15 mouse cellular contexts compared by ENCODE assay signal in genomic region chr7:143942941-143943691, GRCm38 (mm10). TPM values are rescaled to one million over a fixed set of nuclear protein-coding genes. Genes with fewer than 3 reads are reported as not detected.
DNase-seq lines count a peak whose midpoint lies in the region; ATAC-seq lines count a peak whose summit lies in the region.
"Had no signal": no experiment of that assay in that cellular context is flagged by ENCODE, and none has a peak within 500 bp of the region (broad histone marks: within the 10 kb centered on the region; RNA-seq: fewer than 3 reads in every experiment).

No protein-coding gene starts in this region.

- no peak overlapping the region for H3K9ac ChIP-seq in hindbrain, embryonic 16.5 days (ENCODE audit: low read depth, low read length)
- no peak overlapping the region for H3K9ac ChIP-seq in hindbrain, embryonic 12.5 days
- H3K9ac ChIP-seq: heart, embryonic 15.5 days; lung, embryonic 15.5 days had no signal

- H3K4me2 ChIP-seq in hindbrain, embryonic 16.5 days (ENCODE audit: low read length) = no peak overlapping the region
- H3K4me2 ChIP-seq in hindbrain, embryonic 12.5 days (replicated peaks) = no peak overlapping the region
- H3K4me2 ChIP-seq: heart, embryonic 15.5 days; lung, embryonic 15.5 days had no signal

- no peak overlapping the region for H3K4me3 ChIP-seq in hindbrain, embryonic 16.5 days (ENCODE audit: low read length)
- H3K4me3 ChIP-seq in hindbrain, embryonic 12.5 days = no peak overlapping the region
- H3K4me3 ChIP-seq: heart, embryonic 15.5 days; lung, embryonic 15.5 days; megakaryocyte, embryonic 14.5 days; myocyte had no signal

- peak; percentile 60 for DNase-seq in adrenal gland, postnatal 14 days
- DNase-seq in adrenal gland, postnatal 4 days (ENCODE audit: low spot score in 2 of 2) = no peak
- DNase-seq in left cerebral cortex, postnatal 4 days = peak; percentile 26
- DNase-seq in left cerebral cortex, adult 9 months (ENCODE audit: low spot score in 2 of 2) = no peak
- DNase-seq in adipocyte (ENCODE audit: low spot score) = peak; percentile 78
- DNase-seq in heart, postnatal 36 days = no peak
- DNase-seq: cerebellum, postnatal 25 days had no signal

- peak; percentile 38; the same call in 1 of the 2 replicates for ATAC-seq in hindbrain, embryonic 16.5 days
- no peak for ATAC-seq in hindbrain, embryonic 12.5 days (ENCODE audit: low FRiP score)
- ATAC-seq: inflammation-experienced regulatory T-cells, adult 6 months had no signal

- H3K27ac ChIP-seq in hindbrain, embryonic 16.5 days (ENCODE audit: low read depth, low read length) = no peak overlapping the region
- H3K27ac ChIP-seq in hindbrain, embryonic 12.5 days = no peak overlapping the region
- H3K27ac ChIP-seq: heart, embryonic 15.5 days; lung, embryonic 15.5 days had no signal

- 65% methylated on average over 14 of the region's 14 CpGs for WGBS in hindbrain, embryonic 16.5 days
- WGBS in hindbrain, embryonic 12.5 days = 78% methylated on average over 14 of the region's 14 CpGs

- no peaks in the 10 kb centered on the region; the same call in none of the 2 replicates for H3K4me1 ChIP-seq in hindbrain, embryonic 16.5 days (ENCODE audit: control insufficient read depth, insufficient read depth, low read depth, low read length)
- peaks cover 4% of the 10 kb centered on the region; the same call in 1 of the 2 replicates for H3K4me1 ChIP-seq in hindbrain, embryonic 12.5 days
- H3K4me1 ChIP-seq: heart, embryonic 15.5 days; lung, embryonic 15.5 days had no signal

- H3K9me3 ChIP-seq in hindbrain, embryonic 16.5 days (ENCODE audit: control insufficient read depth, low read length) = no peaks in the 10 kb centered on the region
- no peaks in the 10 kb centered on the region for H3K9me3 ChIP-seq in hindbrain, embryonic 12.5 days (replicated peaks)
- H3K9me3 ChIP-seq: heart, embryonic 15.5 days; lung, embryonic 15.5 days had no signal

- H3K36me3 ChIP-seq in hindbrain, embryonic 16.5 days (ENCODE audit: control insufficient read depth, insufficient read depth, low read length) = no peaks in the 10 kb centered on the region
- no peaks in the 10 kb centered on the region for H3K36me3 ChIP-seq in hindbrain, embryonic 12.5 days
- H3K36me3 ChIP-seq: heart, embryonic 15.5 days; lung, embryonic 15.5 days had no signal

- intact Hi-C loops in left cerebral cortex, postnatal 4 days (cut with DNase I) = no loop called here
- intact Hi-C loops in heart, postnatal 36 days (cut with DNase I) = no loop called here

- H3K27me3 ChIP-seq in hindbrain, embryonic 16.5 days (replicated peaks; ENCODE audit: control insufficient read depth, insufficient read depth, low read length) = no peaks in the 10 kb centered on the region
- H3K27me3 ChIP-seq in hindbrain, embryonic 12.5 days = no peaks in the 10 kb centered on the region
- H3K27me3 ChIP-seq: heart, embryonic 15.5 days; lung, embryonic 15.5 days had no signal

RNA-seq across cellular contexts. Expression of gene Shank2, which starts 58.6 kb away (rescaled TPM):
- total RNA-seq in adrenal gland, postnatal 14 days (2021) = 3.8 and 5.6 TPM in 2 replicates
- total RNA-seq in adrenal gland, postnatal 4 days (2021) = 10 to 100 TPM; 11.1 to 17.7 TPM
- polyA plus RNA-seq in hindbrain, embryonic 16.5 days (2015; fragmentation: Nextera tagmentation; extraction: Ambion mirVana) = 8.9 and 9.0 TPM in 2 replicates
- polyA plus RNA-seq in hindbrain, embryonic 12.5 days (2016; fragmentation: Nextera tagmentation; extraction: Ambion mirVana) = 3.3 and 3.7 TPM in 2 replicates
- total RNA-seq in left cerebral cortex, postnatal 4 days (2021) = 100 to 1,000 TPM; 133 to 143 TPM
- under 1 TPM; 0.22 to 0.49 TPM for total RNA-seq in heart, postnatal 36 days (2021)
- total RNA-seq: granulocyte monocyte progenitor cell, adult 5-6 weeks had no signal
- polyA plus RNA-seq: inflammation-experienced regulatory T-cells, adult 6 months had no signal

Comparison
In these comparisons a context has a peak if more than half of its experiments do, and no peak if none do; other contexts are left out.
1. DNase-seq: peak in adrenal gland, postnatal 14 days (single experiment), left cerebral cortex, postnatal 4 days (single experiment) and adipocyte (single experiment); none in adrenal gland, postnatal 4 days (0 of 2), left cerebral cortex, adult 9 months (0 of 2) and heart, postnatal 36 days (0 of 2).
2. RNA of gene Shank2, which starts 58.6 kb away (total RNA-seq): 133 to 143 TPM in left cerebral cortex, postnatal 4 days; 11.1 to 17.7 TPM in adrenal gland, postnatal 4 days, 3.8 to 5.6 TPM in adrenal gland, postnatal 14 days and 0.22 to 0.49 TPM in heart, postnatal 36 days; every median in the first group is over 4 times any median in the second.